8 mouse cellular contexts compared by ENCODE assay signal in genomic region chr4:101419911-101420880, GRCm38 (mm10). TPM values are rescaled to one million over a fixed set of nuclear protein-coding genes. Genes with fewer than 3 reads are reported as not detected.
A peak's percentile ranks its signal among the peaks of the same experiment; 100 is the strongest.
DNase-seq lines count a peak whose midpoint lies in the region; ATAC-seq lines count a peak whose summit lies in the region.

No protein-coding gene starts in this region.

- H3K27ac ChIP-seq in embryonic facial prominence, embryonic 10.5 days (replicated peaks) = peak overlapping the region; percentile 94
- H3K27ac ChIP-seq in hindbrain, embryonic 16.5 days (ENCODE audit: low read depth, low read length) = peak overlapping the region; percentile 71; the same call in 1 of the 2 replicates
- no peak overlapping the region; the same call in 1 of the 2 replicates for H3K27ac ChIP-seq in midbrain, embryonic 11.5 days (ENCODE audit: low read depth, low read length)

- peak overlapping the region; percentile 99 for H3K4me2 ChIP-seq in hindbrain, embryonic 16.5 days (ENCODE audit: low read length)
- peak overlapping the region; percentile 98 for H3K4me2 ChIP-seq in midbrain, embryonic 11.5 days

- H3K9me3 ChIP-seq in embryonic facial prominence, embryonic 10.5 days = no peaks in the 10 kb centered on the region
- no peaks in the 10 kb centered on the region for H3K9me3 ChIP-seq in hindbrain, embryonic 16.5 days (ENCODE audit: control insufficient read depth, low read length)
- no peaks in the 10 kb centered on the region for H3K9me3 ChIP-seq in midbrain, embryonic 11.5 days (ENCODE audit: control insufficient read depth, low read length)

- intact Hi-C loops in left cerebral cortex, postnatal 4 days (cut with DNase I) = no loop called here
- intact Hi-C loops in left cerebral cortex, postnatal 14 days (cut with DNase I) = loop anchor here (5.0 kb wide), 1 partner anchor 63 kb away; no protein-coding TSS in a partner anchor

- peaks cover 12% of the 10 kb centered on the region for H3K4me1 ChIP-seq in embryonic facial prominence, embryonic 10.5 days
- H3K4me1 ChIP-seq in hindbrain, embryonic 16.5 days (ENCODE audit: control insufficient read depth, insufficient read depth, low read depth, low read length) = peaks cover 16% of the 10 kb centered on the region
- H3K4me1 ChIP-seq in midbrain, embryonic 11.5 days (ENCODE audit: control insufficient read depth, insufficient read depth, low read length) = peaks cover 3% of the 10 kb centered on the region; the same call in 1 of the 2 replicates

- peak; percentile 19 for DNase-seq in left cerebral cortex, postnatal 4 days
- no peak for DNase-seq in left cerebral cortex, postnatal 14 days (ENCODE audit: low spot score in 2 of 2)
- DNase-seq in adrenal gland, postnatal 14 days = peak; percentile 25
- DNase-seq in embryonic facial prominence, embryonic 10.5 days (ENCODE audit: low spot score) = peak; percentile 68
- peak; percentile 95 for DNase-seq in midbrain, embryonic 11.5 days (ENCODE audit: low spot score, missing footprints)
- DNase-seq in ovary, postnatal 14 days (ENCODE audit: low spot score) = no peak
- no peak for DNase-seq in layer of hippocampus, adult 18-20 months (ENCODE audit: low spot score in 2 of 2)

- peaks cover 10% of the 10 kb centered on the region; the same call in 1 of the 2 replicates for H3K36me3 ChIP-seq in embryonic facial prominence, embryonic 10.5 days (replicated peaks)
- H3K36me3 ChIP-seq in hindbrain, embryonic 16.5 days (ENCODE audit: control insufficient read depth, insufficient read depth, low read length) = no peaks in the 10 kb centered on the region
- H3K36me3 ChIP-seq in midbrain, embryonic 11.5 days (ENCODE audit: control insufficient read depth, insufficient read depth, low read length) = no peaks in the 10 kb centered on the region

- peak overlapping the region; percentile 96 for H3K4me3 ChIP-seq in embryonic facial prominence, embryonic 10.5 days
- peak overlapping the region; percentile 81 for H3K4me3 ChIP-seq in hindbrain, embryonic 16.5 days (ENCODE audit: low read length)
- peak overlapping the region; percentile 76 for H3K4me3 ChIP-seq in midbrain, embryonic 11.5 days (ENCODE audit: low read depth, low read length)

- WGBS in embryonic facial prominence, embryonic 10.5 days = 1% methylated on average over 88 of the region's 90 CpGs
- under 1% methylated on average over 46 of the region's 90 CpGs for WGBS in hindbrain, embryonic 16.5 days
- under 1% methylated on average over 89 of the region's 90 CpGs for WGBS in midbrain, embryonic 11.5 days

- H3K27me3 ChIP-seq in embryonic facial prominence, embryonic 10.5 days (replicated peaks; ENCODE audit: low read depth, poor library complexity, severe bottlenecking) = no peaks in the 10 kb centered on the region
- H3K27me3 ChIP-seq in hindbrain, embryonic 16.5 days (replicated peaks; ENCODE audit: control insufficient read depth, insufficient read depth, low read length) = no peaks in the 10 kb centered on the region; the same call in 1 of the 2 replicates
- H3K27me3 ChIP-seq in midbrain, embryonic 11.5 days (ENCODE audit: control insufficient read depth, insufficient read depth, low read length) = no peaks in the 10 kb centered on the region; the same call in 1 of the 2 replicates

- peak; percentile 81 for ATAC-seq in hindbrain, embryonic 16.5 days
- peak; percentile 82 for ATAC-seq in midbrain, embryonic 11.5 days (ENCODE audit: low FRiP score)

- H3K9ac ChIP-seq in hindbrain, embryonic 16.5 days (ENCODE audit: low read depth, low read length) = peak overlapping the region; percentile 80
- H3K9ac ChIP-seq in midbrain, embryonic 11.5 days (ENCODE audit: low read length) = peak overlapping the region; percentile 85

RNA-seq across cellular contexts. Expression of gene Ak4, which starts 1.1 kb away (rescaled TPM):
- total RNA-seq in left cerebral cortex, postnatal 4 days (2021) = 10 to 100 TPM; 10.2 to 11.8 TPM
- 10 to 100 TPM; 25.3 to 27.9 TPM for total RNA-seq in left cerebral cortex, postnatal 14 days (2021)
- 2.9 and 7.2 TPM in 2 replicates for total RNA-seq in adrenal gland, postnatal 14 days (2021)
- 25.0 and 32.2 TPM in 2 replicates for polyA plus RNA-seq in embryonic facial prominence, embryonic 10.5 days (2016; fragmentation: Nextera tagmentation; extraction: Ambion mirVana)
- polyA plus RNA-seq in hindbrain, embryonic 16.5 days (2015; fragmentation: Nextera tagmentation; extraction: Ambion mirVana) = 12.6 and 12.9 TPM in 2 replicates
- 10.8 and 12.7 TPM in 2 replicates for polyA plus RNA-seq in midbrain, embryonic 11.5 days (2014; fragmentation: Nextera tagmentation; extraction: Ambion mirVana)
- 10 to 100 TPM; 84.1 to 87.1 TPM for total RNA-seq in layer of hippocampus, adult 18-20 months (2021)

Comparison
In these comparisons a context has a peak if more than half of its experiments do, and no peak if none do; other contexts are left out.
1. DNase-seq: peak in left cerebral cortex, postnatal 4 days (single experiment), adrenal gland, postnatal 14 days (single experiment), embryonic facial prominence, embryonic 10.5 days (single experiment) and midbrain, embryonic 11.5 days (single experiment); none in left cerebral cortex, postnatal 14 days (0 of 2), ovary, postnatal 14 days (single experiment) and layer of hippocampus, adult 18-20 months (0 of 2).
2. Peak in every context shown above with its lines, with median percentiles within 50 percentile points of each other: H3K4me3 ChIP-seq.